Mouse (Mus musculus) limb, embryonic 14.5 days (tissue): ENCODE data around the gene Olfr1393. TPM values are rescaled to one million over a fixed set of nuclear protein-coding genes. Genes with fewer than 3 reads are reported as not detected.

ENCODE experiments used
- ATAC-seq: fragments of 200-750 bp; cut with Nextera tagmentation; 2 replicates; pipeline ENCODE4 v1.8.0; 2017; ENCODE audit warnings: low read depth, moderate number of reproducible peaks, moderate TSS enrichment; ENCODE audit not compliant: low FRiP score
- DNase-seq: peaks from one replicate; pipeline ENCODE4 v3.0.0-alpha.2; 2015; ENCODE audit warnings: low spot score
- H3K27ac ChIP-seq: fragments of 300-500 bp; sonication (generic); replicated peaks from 2 replicates; pipeline ENCODE4 v1.5.1; 2014; ENCODE audit warnings: low read depth, mild to moderate bottlenecking, low read length, moderate library complexity, mixed read lengths
- H3K27me3 ChIP-seq: fragments of 300-500 bp; sonication (generic); 2 replicates; pipeline ENCODE4 v1.6.1; 2014; ENCODE audit warnings: low read length, mixed read lengths; ENCODE audit not compliant: control insufficient read depth, insufficient read depth
- H3K36me3 ChIP-seq: fragments of 300-500 bp; sonication (generic); 2 replicates; pipeline ENCODE4 v1.6.1; 2014; ENCODE audit warnings: mild to moderate bottlenecking, low read length, moderate library complexity, mixed read lengths; ENCODE audit not compliant: control insufficient read depth, insufficient read depth
- H3K4me1 ChIP-seq: fragments of 300-500 bp; sonication (generic); 2 replicates; pipeline ENCODE4 v1.6.1; 2014; ENCODE audit warnings: antibody characterized with exemption, low read length, mixed read lengths; ENCODE audit not compliant: control insufficient read depth, insufficient read depth
- H3K4me2 ChIP-seq: fragments of 300-500 bp; sonication (generic); replicated peaks from 2 replicates; pipeline ENCODE4 v1.6.1; 2014; ENCODE audit warnings: low read depth, mild to moderate bottlenecking, low read length, moderate library complexity; ENCODE audit not compliant: severe bottlenecking
- H3K4me3 ChIP-seq: fragments of 300-500 bp; sonication (generic); replicated peaks from 2 replicates; pipeline ENCODE4 v1.5.1; 2014; ENCODE audit warnings: low read length
- H3K9ac ChIP-seq: fragments of 300-500 bp; sonication (generic); 2 replicates; pipeline ENCODE4 v1.6.1; 2014; ENCODE audit warnings: mild to moderate bottlenecking, low read depth, low read length, moderate library complexity; ENCODE audit not compliant: severe bottlenecking
- H3K9me3 ChIP-seq: fragments of 300-500 bp; sonication (generic); 2 replicates; pipeline ENCODE4 v1.6.1; 2016; ENCODE audit warnings: low read length; ENCODE audit not compliant: control insufficient read depth
- POLR2A ChIP-seq: fragments of 200-500 bp; IDR thresholded peaks from 2 replicates; pipeline ENCODE4 v1.8.0; 2012; ENCODE audit warnings: inconsistent platforms, mild to moderate bottlenecking, moderate library complexity, borderline replicate concordance; ENCODE audit not compliant: insufficient read depth, insufficient read length; ENCODE audit errors: extremely low read depth
- WGBS: fragments of 180-500 bp; shearing (Covaris S2); extraction: QIAGEN DNeasy Blood & Tissue Kit; methylation state at CpG from one replicate; pipeline ENCODE4 v1.1.7; 2014; 5-methylcytosine and 5-hydroxymethylcytosine counted together
- polyA plus RNA-seq, 2 experiments: library from polyadenylated mRNA; depleted of rRNA in 1 of 2; stranded (reverse) in 1 of 2; unstranded in 1 of 2; fragments of >200 nt; fragmentation: Nextera tagmentation in 1 of 2; extraction: Ambion mirVana in 1 of 2; gene quantifications; 2 replicates each; pipeline versions ENCODE4 v1.2.1 to v1.2.3; 2012 to 2014

Olfr1393 gene
- polyA plus RNA-seq, 2 experiments, result 0.09 TPM; not detected in 1

GRCm38 (mm10) chr11:49267316-49267715 is 10.8 kb upstream of the Olfr1393 start:
- Histone ChIP-seq H3K9me3 (no peaks in the 10 kb centered on the region), H3K36me3 (peaks cover 20% of the 10 kb centered on the region), H3K27ac (no peak overlapping the region), H3K4me3 (no peak overlapping the region), H3K27me3 (no peaks in the 10 kb centered on the region), H3K4me1 (no peaks in the 10 kb centered on the region), H3K4me2 (no peak overlapping the region), H3K9ac (no peak overlapping the region)
- DNase-seq, result no peak
- 93% methylated on average over 10 of the region's 10 CpGs for WGBS
- ATAC-seq, result no peak
- TF ChIP-seq POLR2A, result no peak

- no peak overlapping the region for H3K9ac ChIP-seq
- no peak overlapping the region for H3K27ac ChIP-seq
- no peaks in the 10 kb centered on the region for H3K4me1 ChIP-seq
- no peaks in the 10 kb centered on the region for H3K27me3 ChIP-seq
- H3K36me3 ChIP-seq, result peaks cover 16% of the 10 kb centered on the region; the same call in 1 of the 2 replicates
- WGBS, result 84% methylated on average over 15 of the region's 15 CpGs
- H3K4me2 ChIP-seq, result no peak overlapping the region
- no peak for TF ChIP-seq POLR2A
- no peak overlapping the region for H3K4me3 ChIP-seq
- DNase-seq (no peak), ATAC-seq (no peak)
- H3K9me3 ChIP-seq, result no peaks in the 10 kb centered on the region
Measured at GRCm38 (mm10) chr11:49267970-49268579, 10.0 kb upstream of the Olfr1393 start.

DNA sequence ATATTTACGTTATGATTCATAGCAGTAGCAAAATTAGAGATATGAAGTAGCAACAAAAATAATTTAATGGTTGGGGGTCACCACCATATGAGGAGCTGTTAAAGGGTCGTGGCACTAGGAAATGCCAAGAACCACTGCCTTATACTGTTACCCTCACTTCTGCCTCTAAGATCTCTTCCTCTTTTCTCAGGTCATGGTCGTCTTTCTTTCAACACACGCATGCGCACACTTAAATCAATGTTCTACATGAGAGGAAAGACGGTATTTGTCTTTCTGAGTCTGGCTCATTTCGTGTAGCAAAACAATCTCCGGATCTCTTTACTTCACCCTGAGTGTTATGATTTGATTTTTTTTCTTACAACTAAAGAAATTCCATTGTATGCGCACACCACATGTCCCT is 8.3 kb upstream of the Olfr1393 start:
- DNase-seq, result no peak

GRCm38 (mm10) chr11:49270368-49270767 is 7.7 kb upstream of the Olfr1393 start:
- no peak overlapping the region for H3K27ac ChIP-seq
- DNase-seq (no peak), ATAC-seq (no peak)
- TF ChIP-seq POLR2A, result no peak
- no peaks in the 10 kb centered on the region for H3K4me1 ChIP-seq
- H3K4me2 ChIP-seq, result no peak overlapping the region
- H3K36me3 ChIP-seq, result no peaks in the 10 kb centered on the region
- no peak overlapping the region for H3K4me3 ChIP-seq
- no peak overlapping the region for H3K9ac ChIP-seq
- H3K9me3 ChIP-seq, result no peaks in the 10 kb centered on the region
- no peaks in the 10 kb centered on the region for H3K27me3 ChIP-seq
- WGBS, result 91% methylated on average over 4 of the region's 4 CpGs

More for the DNA sequence above, 8.3 kb upstream of the Olfr1393 start:
- no peak overlapping the region for H3K4me3 ChIP-seq
- H3K27ac ChIP-seq, result no peak overlapping the region
- no peaks in the 10 kb centered on the region for H3K4me1 ChIP-seq
- H3K9me3 ChIP-seq, result no peaks in the 10 kb centered on the region
- H3K4me2 ChIP-seq, result no peak overlapping the region
- 94% methylated on average over 9 of the region's 9 CpGs for WGBS
- 0 out of 2 replicates have a peak, but pooled peaks cover 3% of the 10 kb centered on the region for H3K36me3 ChIP-seq
- no peak for ATAC-seq
- no peak for TF ChIP-seq POLR2A
- H3K27me3 ChIP-seq, result no peaks in the 10 kb centered on the region
- H3K9ac ChIP-seq, result no peak overlapping the region

DNA sequence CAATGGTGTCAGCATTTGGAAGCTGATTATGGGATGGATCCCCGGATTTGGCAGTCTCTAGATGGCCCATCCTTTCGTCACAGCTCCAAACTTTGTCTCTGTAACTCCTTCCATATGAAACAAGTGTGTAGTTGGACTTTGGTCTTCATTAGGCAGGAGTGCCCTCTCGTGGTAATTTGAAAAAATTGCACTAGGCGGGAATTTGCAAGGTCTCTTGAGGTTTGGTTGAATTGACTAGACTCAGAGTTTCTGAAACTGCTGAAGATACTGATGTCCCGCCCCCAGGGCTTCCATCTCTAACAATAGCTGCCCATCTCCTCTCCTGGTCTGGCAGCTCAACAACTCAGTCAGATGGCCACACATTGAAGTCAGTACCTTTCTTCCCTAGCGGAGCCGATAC is 6.8 kb upstream of the Olfr1393 start:
- H3K9ac ChIP-seq, result no peak overlapping the region
- H3K27me3 ChIP-seq, result no peaks in the 10 kb centered on the region
- WGBS, result 27% methylated on average over 7 of the region's 7 CpGs
- no peak for TF ChIP-seq POLR2A
- H3K4me2 ChIP-seq, result no peak overlapping the region
- H3K27ac ChIP-seq, result no peak overlapping the region
- no peaks in the 10 kb centered on the region for H3K4me1 ChIP-seq
- no peaks in the 10 kb centered on the region for H3K9me3 ChIP-seq
- 0 out of 2 replicates have a peak, but pooled peaks have one; percentile 19 for ATAC-seq
- peak; percentile 70 for DNase-seq
- H3K4me3 ChIP-seq, result no peak overlapping the region
- H3K36me3 ChIP-seq, result no peaks in the 10 kb centered on the region
